Mouse (Mus musculus): ENCODE data around the gene Macc1. TPM values are rescaled to one million over a fixed set of nuclear protein-coding genes. Genes with fewer than 3 reads are reported as not detected.

Gene Macc1
- polyA plus RNA-seq, 1 experiment from 2014 or later = 0.05 TPM

GRCm38 (mm10) chr12:119390192-119390684, 76.2 kb downstream of the Macc1 start:
- no peak overlapping the region for H3K4me2 ChIP-seq
- H3K9me3 ChIP-seq (replicated peaks) = no peaks in the 10 kb centered on the region
- WGBS = 65% methylated on average over 3 of the region's 3 CpGs
- no peak for ATAC-seq (ENCODE audit: low FRiP score)
- H3K4me1 ChIP-seq = no peaks in the 10 kb centered on the region
- no peak overlapping the region for H3K9ac ChIP-seq (replicated peaks)
- H3K36me3 ChIP-seq = no peaks in the 10 kb centered on the region
- H3K4me3 ChIP-seq (replicated peaks) = no peak overlapping the region
- no peak overlapping the region for H3K27ac ChIP-seq (replicated peaks)
- no peaks in the 10 kb centered on the region for H3K27me3 ChIP-seq (replicated peaks)

- ATAC-seq (ENCODE audit: low FRiP score) = no peak
- WGBS = 84% methylated on average over 2 of the region's 2 CpGs
- Histone ChIP-seq H3K36me3 (no peaks in the 10 kb centered on the region), H3K4me2 (no peak overlapping the region), H3K4me1 (no peaks in the 10 kb centered on the region), H3K9ac (replicated peaks) (no peak overlapping the region), H3K9me3 (replicated peaks) (no peaks in the 10 kb centered on the region), H3K27me3 (replicated peaks) (no peaks in the 10 kb centered on the region), H3K27ac (replicated peaks) (no peak overlapping the region), H3K4me3 (replicated peaks) (no peak overlapping the region)
Measured at GRCm38 (mm10) chr12:119398046-119398659, 84.1 kb downstream of the Macc1 start.

- H3K4me3 ChIP-seq (replicated peaks) = no peak overlapping the region
- H3K9me3 ChIP-seq (replicated peaks) = no peaks in the 10 kb centered on the region
- no peak overlapping the region for H3K27ac ChIP-seq (replicated peaks)
- H3K4me2 ChIP-seq = no peak overlapping the region
- H3K4me1 ChIP-seq = no peaks in the 10 kb centered on the region
- WGBS = 88% methylated on average over 1 of the region's 1 CpGs
- ATAC-seq (ENCODE audit: low FRiP score) = no peak
- no peaks in the 10 kb centered on the region for H3K36me3 ChIP-seq
- H3K9ac ChIP-seq (replicated peaks) = no peak overlapping the region
- H3K27me3 ChIP-seq (replicated peaks) = no peaks in the 10 kb centered on the region
Measured at GRCm38 (mm10) chr12:119402273-119402672, 88.2 kb downstream of the Macc1 start.

- Histone ChIP-seq H3K27ac (replicated peaks) (no peak overlapping the region), H3K36me3 (no peaks in the 10 kb centered on the region), H3K9me3 (replicated peaks) (no peaks in the 10 kb centered on the region), H3K9ac (replicated peaks) (no peak overlapping the region), H3K27me3 (replicated peaks) (no peaks in the 10 kb centered on the region), H3K4me1 (no peaks in the 10 kb centered on the region), H3K4me3 (replicated peaks) (no peak overlapping the region), H3K4me2 (no peak overlapping the region)
- no peak for ATAC-seq (ENCODE audit: low FRiP score)
- WGBS = 36% methylated on average over 3 of the region's 3 CpGs
Measured at GRCm38 (mm10) chr12:119402796-119403195, 88.7 kb downstream of the Macc1 start.

- Histone ChIP-seq H3K27ac (replicated peaks) (no peak overlapping the region), H3K9me3 (replicated peaks) (no peaks in the 10 kb centered on the region; the same call in 1 of the 2 replicates), H3K4me2 (no peak overlapping the region), H3K9ac (replicated peaks) (no peak overlapping the region), H3K4me3 (replicated peaks) (no peak overlapping the region), H3K27me3 (replicated peaks) (no peaks in the 10 kb centered on the region), H3K36me3 (no peaks in the 10 kb centered on the region), H3K4me1 (no peaks in the 10 kb centered on the region)
- 94% methylated on average over 1 of the region's 1 CpGs for WGBS
- ATAC-seq (ENCODE audit: low FRiP score) = no peak
Measured at GRCm38 (mm10) chr12:119404810-119405209, 90.7 kb downstream of the Macc1 start.

- Histone ChIP-seq H3K4me3 (replicated peaks) (no peak overlapping the region), H3K27me3 (replicated peaks) (no peaks in the 10 kb centered on the region), H3K4me2 (no peak overlapping the region), H3K4me1 (no peaks in the 10 kb centered on the region), H3K9ac (replicated peaks) (no peak overlapping the region), H3K27ac (replicated peaks) (no peak overlapping the region), H3K36me3 (no peaks in the 10 kb centered on the region), H3K9me3 (replicated peaks) (no peaks in the 10 kb centered on the region; the same call in 1 of the 2 replicates)
- ATAC-seq (ENCODE audit: low FRiP score) = no peak
Measured at GRCm38 (mm10) chr12:119410522-119410921, 96.5 kb downstream of the Macc1 start.

- no peaks in the 10 kb centered on the region for H3K27me3 ChIP-seq (replicated peaks)
- no peaks in the 10 kb centered on the region; the same call in 1 of the 2 replicates for H3K9me3 ChIP-seq (replicated peaks)
- 79% methylated on average over 2 of the region's 2 CpGs for WGBS
Measured at GRCm38 (mm10) chr12:119410956-119411355, 96.9 kb downstream of the Macc1 start.

GRCm38 (mm10) chr12:119411982-119412381, 97.9 kb downstream of the Macc1 start:
- H3K4me1 ChIP-seq = no peaks in the 10 kb centered on the region
- H3K4me2 ChIP-seq = no peak overlapping the region
- no peak overlapping the region for H3K9ac ChIP-seq (replicated peaks)
- H3K9me3 ChIP-seq (replicated peaks) = no peaks in the 10 kb centered on the region; the same call in 1 of the 2 replicates
- H3K4me3 ChIP-seq (replicated peaks) = no peak overlapping the region
- ATAC-seq (ENCODE audit: low FRiP score) = no peak
- no peak overlapping the region for H3K27ac ChIP-seq (replicated peaks)
- no peaks in the 10 kb centered on the region for H3K36me3 ChIP-seq
- WGBS = 89% methylated on average over 2 of the region's 2 CpGs
- H3K27me3 ChIP-seq (replicated peaks) = no peaks in the 10 kb centered on the region

More at GRCm38 (mm10) chr12:119410956-119411355, 96.9 kb downstream of the Macc1 start:
- Histone ChIP-seq H3K4me1 (no peaks in the 10 kb centered on the region), H3K36me3 (no peaks in the 10 kb centered on the region), H3K4me2 (no peak overlapping the region), H3K4me3 (replicated peaks) (no peak overlapping the region), H3K27ac (replicated peaks) (no peak overlapping the region), H3K9ac (replicated peaks) (no peak overlapping the region)
- ATAC-seq (ENCODE audit: low FRiP score) = no peak

GRCm38 (mm10) chr12:119415900-119416299, 101.8 kb downstream of the Macc1 start:
- Histone ChIP-seq H3K9me3 (replicated peaks) (no peaks in the 10 kb centered on the region), H3K27me3 (replicated peaks) (no peaks in the 10 kb centered on the region), H3K4me2 (no peak overlapping the region), H3K4me3 (replicated peaks) (no peak overlapping the region), H3K36me3 (no peaks in the 10 kb centered on the region), H3K9ac (replicated peaks) (no peak overlapping the region), H3K27ac (replicated peaks) (no peak overlapping the region), H3K4me1 (no peaks in the 10 kb centered on the region)
- WGBS = 87% methylated on average over 2 of the region's 2 CpGs
- no peak for ATAC-seq (ENCODE audit: low FRiP score)

- no peak overlapping the region for H3K4me2 ChIP-seq
- H3K27ac ChIP-seq (replicated peaks) = no peak overlapping the region
- no peaks in the 10 kb centered on the region for H3K36me3 ChIP-seq
- no peak overlapping the region for H3K4me3 ChIP-seq (replicated peaks)
- no peaks in the 10 kb centered on the region for H3K9me3 ChIP-seq (replicated peaks)
- H3K27me3 ChIP-seq (replicated peaks) = no peaks in the 10 kb centered on the region
- no peak for ATAC-seq (ENCODE audit: low FRiP score)
- no peak overlapping the region for H3K9ac ChIP-seq (replicated peaks)
- H3K4me1 ChIP-seq = no peaks in the 10 kb centered on the region
- WGBS = 85% methylated on average over 2 of the region's 2 CpGs
Measured at GRCm38 (mm10) chr12:119425749-119426148, 111.7 kb downstream of the Macc1 start.

GRCm38 (mm10) chr12:119426182-119426886, 112.3 kb downstream of the Macc1 start:
- Histone ChIP-seq H3K27me3 (replicated peaks) (no peaks in the 10 kb centered on the region), H3K4me2 (no peak overlapping the region), H3K9me3 (replicated peaks) (no peaks in the 10 kb centered on the region), H3K4me3 (replicated peaks) (no peak overlapping the region), H3K36me3 (no peaks in the 10 kb centered on the region), H3K4me1 (no peaks in the 10 kb centered on the region), H3K9ac (replicated peaks) (no peak overlapping the region), H3K27ac (replicated peaks) (no peak overlapping the region)
- ATAC-seq (ENCODE audit: low FRiP score) = no peak
- WGBS = 99% methylated on average over 2 of the region's 2 CpGs

GRCm38 (mm10) chr12:119426887-119427204, 112.8 kb downstream of the Macc1 start:
- H3K4me3 ChIP-seq (replicated peaks) = no peak overlapping the region
- no peak overlapping the region for H3K27ac ChIP-seq (replicated peaks)
- H3K9me3 ChIP-seq (replicated peaks) = no peaks in the 10 kb centered on the region
- H3K4me1 ChIP-seq = no peaks in the 10 kb centered on the region
- H3K27me3 ChIP-seq (replicated peaks) = no peaks in the 10 kb centered on the region
- no peak overlapping the region for H3K4me2 ChIP-seq
- WGBS = 76% methylated on average over 1 of the region's 1 CpGs
- no peak overlapping the region for H3K9ac ChIP-seq (replicated peaks)
- peak; percentile 73 for ATAC-seq (ENCODE audit: low FRiP score)
- H3K36me3 ChIP-seq = no peaks in the 10 kb centered on the region

All from neural tube, embryonic 15.5 days (tissue).